Mouse (Mus musculus) megakaryocyte, embryonic 14.5 days (primary cell): ENCODE data around the gene Bcl11b.

Experiments
- FLI1 ChIP-seq: IDR thresholded peaks from 2 replicates; pipeline ENCODE4 v1.6.1; 2012; ENCODE audit warnings: low read length, inconsistent platforms, mixed read lengths
- GATA1 ChIP-seq: IDR thresholded peaks from 3 replicates; pipeline ENCODE4 v1.6.1; 2012; ENCODE audit warnings: mixed read lengths, low read length, inconsistent platforms, borderline replicate concordance

GRCm38 (mm10) chr12:107890326-107890725 lies 113.1 kb downstream of the Bcl11b start:
- TF ChIP-seq GATA1 (no peak), FLI1 (no peak)
